Mouse (Mus musculus) right cerebral cortex, postnatal 10 days (tissue): ENCODE measurements at regions not wholly inside any gene's neighbourhood (a gene's known extent, or its start where the extent isn't known, plus 50 kb on each side); places are given as distances from the start of the nearest gene placed in this dataset.

Experiments
- DNase-seq, 2 experiments: peaks; one replicate each; pipeline ENCODE4 v3.0.0; 2021; ENCODE audit warnings: low spot score in 2 of 2

GRCm38 (mm10) chr13:38878718-38879669, 81.7 kb downstream of the Slc35b3 start:
- peak; percentile 34 to 36 for DNase-seq

DNA sequence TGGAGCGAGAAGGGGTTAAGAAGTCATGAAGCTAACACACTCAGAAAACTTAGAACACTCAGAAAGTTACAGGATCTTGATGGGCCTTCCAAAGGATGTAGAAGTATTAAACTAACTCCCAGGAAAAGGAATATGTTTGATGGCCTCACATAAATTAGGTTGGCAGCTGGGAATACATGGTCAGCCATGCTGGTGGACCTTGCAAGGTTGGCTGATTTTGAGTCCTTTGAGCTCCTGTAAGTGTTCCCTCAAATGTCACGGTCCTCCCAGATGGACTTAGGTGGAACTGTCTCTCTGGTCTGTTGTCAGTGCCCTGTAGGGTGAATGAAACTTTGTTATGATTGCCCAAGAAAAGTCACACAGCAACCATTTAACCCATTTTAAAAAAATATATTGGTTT, 84.8 kb downstream of the Slc35b3 start:
- DNase-seq = no peak

- no peak for DNase-seq
Measured at GRCm38 (mm10) chr13:38864002-38864401, 96.7 kb downstream of the Slc35b3 start.

- no peak for DNase-seq
Measured at GRCm38 (mm10) chr13:38855742-38856141, 104.9 kb downstream of the Slc35b3 start.

GRCm38 (mm10) chr13:38854986-38855385, 105.7 kb downstream of the Slc35b3 start:
- DNase-seq = no peak

GRCm38 (mm10) chr13:38852868-38853267, 107.8 kb downstream of the Slc35b3 start:
- no peak for DNase-seq

DNA sequence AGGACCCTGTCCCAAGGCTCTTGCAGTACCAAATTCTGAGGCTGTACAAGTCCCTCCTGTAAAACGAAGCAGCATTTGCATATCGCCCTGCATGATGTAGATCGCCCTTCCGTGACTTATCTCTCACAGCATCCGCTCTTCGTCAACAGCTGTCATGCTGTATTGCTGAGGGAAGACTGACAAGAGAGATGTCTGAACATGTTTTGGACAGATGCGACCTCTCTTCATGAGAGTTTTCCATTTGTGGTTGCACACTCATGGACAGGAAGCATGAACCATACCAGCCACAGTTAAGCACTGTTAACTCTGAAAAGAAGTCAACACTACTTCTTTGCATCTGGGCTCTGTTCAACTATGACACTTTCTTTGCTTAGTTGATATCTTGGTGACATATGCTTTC, 108.9 kb downstream of the Slc35b3 start:
- no peak for DNase-seq

- DNase-seq = no peak
Measured at GRCm38 (mm10) chr13:38838231-38838630, 122.4 kb downstream of the Slc35b3 start.

DNA sequence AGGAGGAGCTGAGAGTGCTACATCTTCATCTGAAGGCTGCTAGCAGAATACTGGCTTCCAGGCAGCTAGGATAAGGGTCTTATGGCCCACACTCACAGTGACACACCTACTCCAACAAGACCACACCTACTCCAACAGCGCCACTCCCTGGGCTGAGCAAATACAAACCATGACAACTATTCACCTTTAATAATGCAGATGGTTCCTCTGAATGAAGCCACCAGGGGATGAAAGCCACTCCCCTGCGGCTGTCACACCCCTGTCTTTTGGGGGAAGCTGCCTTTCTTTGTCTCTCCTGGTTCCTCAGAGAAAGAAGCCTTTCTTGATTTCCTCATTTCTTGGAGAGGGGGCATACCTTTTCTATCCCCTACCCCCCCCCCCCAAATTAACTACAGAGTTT, 135.0 kb downstream of the Slc35b3 start:
- no peak for DNase-seq

DNA sequence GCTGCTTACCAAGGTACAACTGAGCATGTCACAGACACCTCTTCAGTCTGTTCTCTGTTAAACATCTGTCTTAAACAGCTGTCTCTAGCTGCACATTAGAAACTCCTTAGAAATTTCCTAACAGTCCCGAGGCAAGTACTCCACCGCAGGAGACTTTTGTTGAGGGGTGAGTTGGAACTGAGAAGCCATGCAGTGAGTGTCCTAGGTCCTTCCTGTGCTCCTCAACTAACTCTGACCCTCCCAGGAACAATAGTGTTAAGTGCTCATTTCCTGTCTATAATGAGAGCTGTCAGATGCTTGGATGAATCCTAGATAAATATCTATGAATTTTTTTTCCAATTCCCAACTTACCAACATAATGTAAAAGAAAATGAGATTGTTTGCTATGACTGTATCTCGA, 141.1 kb downstream of the Slc35b3 start:
- DNase-seq = no peak

DNA sequence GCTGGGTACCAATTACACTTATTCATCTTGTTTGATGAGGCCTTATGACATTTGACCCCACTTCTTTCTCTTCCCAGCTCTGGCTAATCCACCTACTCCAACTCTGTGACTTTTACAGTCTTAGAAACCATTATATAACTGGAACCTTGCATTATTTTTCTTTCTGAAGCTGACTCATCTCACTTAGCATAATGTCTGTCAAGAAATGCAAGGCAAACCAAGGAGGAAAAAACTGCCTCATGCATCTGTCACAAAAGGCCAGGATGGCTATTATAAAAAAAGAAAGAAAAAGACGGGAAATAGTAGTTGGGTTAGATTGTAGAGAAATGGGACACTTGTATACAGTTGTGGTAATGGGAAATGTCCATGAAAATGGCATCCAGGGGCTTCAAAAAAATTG, 141.9 kb downstream of the Slc35b3 start:
- DNase-seq = no peak

DNA sequence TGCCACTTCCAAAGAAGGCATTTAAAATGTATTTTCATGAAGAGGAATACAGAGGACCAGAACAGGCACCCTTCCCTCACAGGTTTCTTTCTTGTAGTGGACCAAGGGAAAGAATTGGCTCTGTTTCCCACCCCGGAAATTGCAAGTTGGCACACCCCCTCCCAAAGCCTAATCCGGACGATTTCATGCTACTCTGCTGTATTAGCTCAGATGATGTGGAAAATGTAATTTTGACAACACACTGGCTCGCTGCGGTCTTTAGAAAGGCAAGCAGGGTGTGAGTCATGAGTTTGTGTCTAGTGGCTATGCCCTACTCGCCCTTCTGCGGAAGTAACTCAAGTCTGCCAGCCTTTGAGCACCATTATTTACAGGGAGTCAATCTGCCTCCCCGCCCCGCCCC, 144.4 kb downstream of the Slc35b3 start:
- no peak for DNase-seq

- no peak for DNase-seq
Measured at GRCm38 (mm10) chr13:38815002-38815707, 145.5 kb downstream of the Slc35b3 start.

DNA sequence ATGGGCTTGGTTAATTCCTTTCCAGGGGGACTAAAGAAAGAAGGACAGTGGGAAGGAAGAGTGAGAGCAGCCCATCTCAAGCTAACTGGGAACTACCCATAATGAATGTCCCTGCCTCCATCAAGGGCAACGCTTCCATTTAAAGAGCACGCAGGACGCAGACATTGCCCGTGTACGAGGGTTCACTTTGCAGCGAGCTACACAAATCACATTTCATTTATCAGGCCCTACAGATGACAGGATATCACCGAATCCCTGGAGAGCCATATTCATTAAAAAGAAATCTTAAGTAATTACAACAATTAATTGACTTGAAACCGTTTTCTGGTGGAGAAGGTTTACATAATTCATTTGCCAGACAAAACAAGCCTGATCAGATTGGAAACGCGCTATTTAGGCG, 139.7 kb upstream of the Eef1e1 start:
- no peak for DNase-seq

- no peak for DNase-seq
Measured at GRCm38 (mm10) chr13:38793456-38793855, 134.6 kb upstream of the Eef1e1 start.

GRCm38 (mm10) chr13:38780630-38781010, 121.8 kb upstream of the Eef1e1 start:
- DNase-seq = no peak

DNA sequence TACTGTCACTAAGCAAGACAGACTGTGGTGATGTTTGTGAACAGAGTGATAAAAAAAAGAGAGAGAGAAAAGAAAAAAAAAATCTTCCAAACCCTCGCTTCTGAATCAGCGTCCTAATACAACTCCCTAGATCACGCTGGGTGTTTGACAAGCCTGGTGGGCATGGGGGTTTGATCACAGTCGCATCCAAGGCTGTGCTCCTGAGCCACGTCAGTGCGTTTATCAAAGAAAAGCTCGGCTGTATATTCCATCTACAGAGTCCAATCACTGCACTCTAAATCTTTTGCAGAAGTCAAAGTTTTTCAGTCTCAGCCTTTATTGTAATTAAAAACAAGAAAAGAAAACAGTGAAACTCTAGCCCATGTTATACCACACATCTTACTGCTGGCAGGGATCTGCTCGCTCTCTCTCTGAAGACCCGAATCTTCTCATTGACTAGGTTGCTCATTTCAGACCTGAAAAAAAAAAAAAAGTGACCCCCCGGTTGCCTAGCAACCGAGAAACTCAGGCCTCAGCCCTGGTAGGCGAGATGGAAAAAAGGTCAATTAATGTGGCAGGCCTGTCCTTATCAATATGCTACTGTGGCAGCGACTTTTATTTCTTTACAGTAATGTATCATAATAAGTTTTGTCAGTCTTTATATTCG, 121.2 kb upstream of the Eef1e1 start:
- DNase-seq = no peak

DNA sequence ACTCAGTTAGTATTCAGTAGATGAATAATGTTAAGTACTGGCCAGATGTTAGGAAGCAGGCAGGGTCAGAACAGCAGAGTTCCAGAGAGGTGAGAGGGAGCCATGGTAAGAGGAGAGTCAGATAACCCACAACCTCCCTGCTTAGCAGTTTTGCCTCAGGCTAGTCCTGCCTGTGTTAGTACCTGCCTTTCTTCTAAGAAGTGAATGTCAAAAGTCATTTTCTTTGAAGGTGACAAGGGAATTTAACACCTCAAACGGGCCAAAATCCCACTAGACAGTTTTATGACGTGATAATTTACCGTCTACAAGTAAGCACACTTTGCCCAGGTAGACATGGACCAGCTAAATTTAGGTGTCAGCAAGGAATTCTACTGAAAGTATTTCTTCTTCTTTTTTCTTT, 117.7 kb upstream of the Eef1e1 start:
- DNase-seq = no peak

DNA sequence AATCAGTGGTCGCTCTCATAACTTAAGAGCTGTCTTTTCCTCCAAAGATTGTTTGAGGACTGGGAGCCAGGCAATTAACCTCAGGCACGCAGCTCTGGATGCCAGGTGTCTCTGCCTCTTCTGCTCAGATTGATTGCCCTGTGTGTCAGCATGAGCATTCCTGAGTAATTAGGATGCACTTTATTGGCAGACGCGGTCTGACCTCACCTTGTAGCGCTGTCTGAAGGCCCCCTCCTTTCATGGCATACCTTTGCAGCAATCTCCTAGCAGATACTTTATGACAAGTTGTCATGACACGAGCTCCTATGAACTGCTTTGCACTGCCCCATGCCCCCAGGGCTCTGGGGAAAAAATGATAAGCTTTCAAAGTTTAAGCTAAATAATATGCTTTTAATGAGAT, 114.1 kb upstream of the Eef1e1 start:
- no peak for DNase-seq

DNA sequence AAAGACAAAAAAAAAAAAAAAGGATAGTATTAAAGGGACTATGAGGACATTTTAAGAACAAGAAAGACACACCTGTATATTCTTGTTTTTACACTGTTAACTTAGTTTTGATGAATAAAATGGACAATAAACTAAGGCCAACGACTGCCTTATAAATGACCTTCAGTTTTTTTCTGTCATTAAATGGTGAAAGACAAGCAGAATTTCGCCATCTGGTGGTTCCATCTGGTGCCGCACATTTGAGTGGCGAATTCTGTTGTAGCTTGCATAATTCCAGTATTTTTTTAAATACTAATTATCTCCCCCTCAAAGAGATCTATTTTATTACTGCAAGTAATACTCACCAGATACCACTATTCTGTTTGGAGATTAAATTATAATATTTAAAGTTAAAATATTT, 107.3 kb upstream of the Eef1e1 start:
- DNase-seq = peak in 1 of 2 experiments; percentile 31

DNA sequence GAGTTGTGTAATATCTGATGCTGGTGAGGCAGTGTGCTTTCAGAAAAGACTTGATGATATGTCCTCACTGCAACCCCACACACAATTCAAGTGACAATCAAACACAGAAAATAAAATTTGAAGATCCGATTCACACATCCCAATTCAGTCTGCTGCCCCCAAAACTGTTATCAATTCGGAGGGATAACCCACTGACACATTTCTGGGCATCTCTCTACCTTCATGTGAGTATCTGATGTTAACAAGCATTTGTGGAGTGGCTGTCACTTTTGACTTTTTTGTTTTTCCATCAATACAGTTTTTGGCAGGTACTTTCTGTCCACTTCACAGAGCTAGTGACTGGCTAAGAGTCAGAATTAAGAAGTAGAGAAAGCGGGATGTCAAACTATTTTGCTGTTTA, 101.4 kb upstream of the Eef1e1 start:
- no peak for DNase-seq

- DNase-seq = no peak
Measured at GRCm38 (mm10) chr13:38756629-38757227, 97.9 kb upstream of the Eef1e1 start.
